Mouse (Mus musculus) liver, adult 2 months (tissue): Measurements from ENCODE around the gene Adcy10.

Experiments
- CTCF ChIP-seq: fragments of 200-500 bp; IDR thresholded peaks from 2 replicates; pipeline ENCODE4 v1.5.1; 2011; ENCODE audit warnings: low read depth, low read length, control low read depth
- POLR2A ChIP-seq: fragments of 200-500 bp; IDR thresholded peaks from 2 replicates; pipeline ENCODE4 v1.6.1; 2011; ENCODE audit warnings: low read length, control low read depth; ENCODE audit not compliant: insufficient read depth; ENCODE audit errors: extremely low read depth

DNA sequence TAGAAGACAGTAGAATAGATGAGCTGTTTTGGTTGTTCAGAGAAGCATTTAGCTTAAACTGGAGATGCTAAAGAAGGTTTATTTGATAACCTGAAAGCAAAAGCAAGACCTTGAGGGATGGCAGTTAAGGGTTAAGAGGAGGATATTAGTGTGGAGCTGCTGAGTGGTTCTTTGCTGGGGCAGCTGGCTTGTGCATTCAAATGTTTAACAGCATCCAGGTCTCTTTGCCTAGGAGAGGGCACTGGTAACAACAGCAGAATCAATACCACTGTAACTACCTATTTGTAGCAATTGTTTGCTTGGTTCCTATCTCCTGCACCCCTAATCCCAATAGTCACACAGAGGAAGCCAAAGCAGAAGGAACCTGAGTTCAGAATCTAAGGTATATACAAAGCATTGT, 15.3 kb upstream of the Adcy10 start:
- TF ChIP-seq CTCF (no peak), POLR2A (no peak)
